Mouse (Mus musculus): ENCODE measurements around the gene Atp5j2. TPM values are rescaled to one million over a fixed set of nuclear protein-coding genes. Genes with fewer than 3 reads are reported as not detected.

Gene Atp5j2
- total and polyA plus RNA-seq, 2 experiments from 2014 or later, result 144 to 733 TPM

DNA sequence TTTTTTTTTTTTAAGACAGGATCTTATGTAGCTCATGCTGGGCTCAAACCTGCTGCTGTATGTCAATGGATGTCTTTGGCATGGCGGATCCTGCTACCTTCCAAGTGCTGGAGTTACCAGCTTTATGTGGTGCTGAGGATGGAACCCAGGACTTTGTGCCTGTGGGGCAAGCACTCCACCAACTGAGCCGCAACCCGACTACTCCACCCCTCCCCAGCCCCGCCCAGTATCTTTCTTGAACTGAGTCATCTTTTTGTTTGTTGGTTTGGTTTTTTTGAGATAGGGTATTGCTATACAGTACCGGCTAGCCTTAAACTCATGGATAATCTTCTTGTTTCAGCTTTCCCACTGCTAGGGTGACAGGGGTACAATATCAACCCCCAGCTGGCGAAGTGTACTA lies 2.4 kb downstream of the Atp5j2 start:
- no peaks in the 10 kb centered on the region for H3K27me3 ChIP-seq (ENCODE audit: insufficient read depth, low read length)
- DNase-seq (ENCODE audit: low spot score), result no peak
- no peak overlapping the region for H3K27ac ChIP-seq
- TF ChIP-seq CTCF (IDR thresholded peaks at IDR 0.05; ENCODE audit: low read depth), result no peak
- H3K36me3 ChIP-seq (ENCODE audit: insufficient read depth, low read length), result peaks cover 27% of the 10 kb centered on the region
- peaks cover 16% of the 10 kb centered on the region for H3K4me1 ChIP-seq (ENCODE audit: insufficient read depth, low read length)
- 0 out of 2 replicates have a peak overlapping the region, but pooled peaks have one; percentile 90 for H3K4me2 ChIP-seq (ENCODE audit: low read depth, low read length)
- no peak overlapping the region for H3K4me3 ChIP-seq (ENCODE audit: low read length)
- no peak for ATAC-seq
- H3K9ac ChIP-seq (replicated peaks; ENCODE audit: low read length), result no peak overlapping the region
- H3K9me3 ChIP-seq (ENCODE audit: low read length), result no peaks in the 10 kb centered on the region
- WGBS, result 96% methylated on average over 6 of the region's 6 CpGs

GRCm38 (mm10) chr5:145185244-145185643 lies 6.6 kb downstream of the Atp5j2 start:
- Histone ChIP-seq H3K36me3 (ENCODE audit: insufficient read depth, low read length) (peaks cover 56% of the 10 kb centered on the region), H3K27ac (no peak overlapping the region), H3K4me3 (ENCODE audit: low read length) (no peak overlapping the region), H3K4me1 (ENCODE audit: insufficient read depth, low read length) (peaks cover 6% of the 10 kb centered on the region), H3K9me3 (ENCODE audit: low read length) (no peaks in the 10 kb centered on the region), H3K9ac (replicated peaks; ENCODE audit: low read length) (no peak overlapping the region), H3K4me2 (ENCODE audit: low read depth, low read length) (no peak overlapping the region), H3K27me3 (ENCODE audit: insufficient read depth, low read length) (no peaks in the 10 kb centered on the region)
- DNase-seq (ENCODE audit: low spot score) (no peak), ATAC-seq (no peak)
- WGBS, result 93% methylated on average over 2 of the region's 2 CpGs
- no peak for TF ChIP-seq CTCF (IDR thresholded peaks at IDR 0.05; ENCODE audit: low read depth)

GRCm38 (mm10) chr5:145178461-145178980 lies 13.3 kb downstream of the Atp5j2 start:
- Histone ChIP-seq H3K9me3 (ENCODE audit: low read length) (no peaks in the 10 kb centered on the region), H3K9ac (replicated peaks; ENCODE audit: low read length) (no peak overlapping the region), H3K27me3 (ENCODE audit: insufficient read depth, low read length) (no peaks in the 10 kb centered on the region), H3K27ac (no peak overlapping the region), H3K4me2 (ENCODE audit: low read depth, low read length) (no peak overlapping the region), H3K4me3 (ENCODE audit: low read length) (no peak overlapping the region), H3K4me1 (ENCODE audit: insufficient read depth, low read length) (no peaks in the 10 kb centered on the region), H3K36me3 (ENCODE audit: insufficient read depth, low read length) (peaks cover 73% of the 10 kb centered on the region)
- DNase-seq (ENCODE audit: low spot score), result no peak
- WGBS, result 87% methylated on average over 18 of the region's 18 CpGs
- TF ChIP-seq CTCF (IDR thresholded peaks at IDR 0.05; ENCODE audit: low read depth), result no peak
- ATAC-seq, result no peak

GRCm38 (mm10) chr5:145167306-145167661 lies 24.6 kb downstream of the Atp5j2 start:
- peaks cover 18% of the 10 kb centered on the region for H3K36me3 ChIP-seq (ENCODE audit: insufficient read depth, low read length)
- WGBS, result under 1% methylated on average over 27 of the region's 28 CpGs
- ATAC-seq (peak; percentile 57; the same call in 1 of the 2 replicates), DNase-seq (ENCODE audit: low spot score) (no peak)
- H3K27me3 ChIP-seq (ENCODE audit: insufficient read depth, low read length), result no peaks in the 10 kb centered on the region
- TF ChIP-seq CTCF (IDR thresholded peaks at IDR 0.05; ENCODE audit: low read depth), result no peak
- peak overlapping the region; percentile 91 for H3K4me3 ChIP-seq (ENCODE audit: low read length)
- no peaks in the 10 kb centered on the region for H3K9me3 ChIP-seq (ENCODE audit: low read length)
- peak overlapping the region; percentile 85 for H3K9ac ChIP-seq (replicated peaks; ENCODE audit: low read length)
- H3K4me2 ChIP-seq (ENCODE audit: low read depth, low read length), result peak overlapping the region; percentile 93
- peak overlapping the region; percentile 74; the same call in 1 of the 2 replicates for H3K27ac ChIP-seq
- peaks cover 13% of the 10 kb centered on the region for H3K4me1 ChIP-seq (ENCODE audit: insufficient read depth, low read length)

DNA sequence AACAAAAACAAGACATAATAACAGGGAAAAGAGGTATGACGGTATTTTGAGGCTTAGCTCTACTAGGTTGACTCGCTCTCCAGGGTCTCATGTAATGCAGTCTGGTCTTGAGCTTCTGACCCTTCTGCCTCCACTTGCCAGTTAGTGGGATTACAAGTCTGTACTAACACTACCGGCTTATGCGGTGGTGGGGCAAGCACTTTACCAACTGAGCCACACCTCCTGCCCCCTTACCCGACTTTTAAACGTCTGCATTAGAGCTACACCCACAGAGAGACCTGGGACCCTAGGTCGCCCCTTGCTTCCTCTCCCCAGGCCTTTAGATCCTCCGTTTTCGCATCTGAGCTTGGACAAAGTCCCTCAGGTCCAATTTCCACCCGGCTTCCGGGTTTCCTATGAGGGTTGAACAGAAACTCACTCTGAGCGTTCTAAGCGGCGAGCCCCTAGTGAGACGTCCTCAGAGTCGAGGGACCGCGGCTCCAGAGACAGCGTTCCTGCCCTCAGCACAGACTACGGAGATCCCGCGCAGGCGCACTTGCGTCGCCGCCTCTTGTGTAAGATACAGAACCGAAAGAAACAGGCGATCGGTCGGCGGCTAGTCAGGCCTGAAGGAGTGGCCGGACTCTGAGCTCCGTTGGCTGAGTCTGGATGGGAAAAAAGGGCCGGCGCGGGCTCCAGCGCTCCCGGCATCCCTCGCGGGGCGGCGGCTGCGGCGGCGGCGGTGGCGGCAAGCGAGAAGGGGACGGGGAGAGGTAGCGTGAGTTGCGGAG lies 25.1 kb downstream of the Atp5j2 start, which contains the start of the genes Ptcd1 and Cpsf4:
Gene Ptcd1, minus strand, starts transcription at position 573 of the 770 bp plus-strand sequence.
Gene Cpsf4, plus strand, starts transcription at position 678 of the 770 bp plus-strand sequence.
- WGBS, result 1% methylated on average over 51 of the region's 51 CpGs
- 0 out of 2 replicates have a peak, but pooled peaks have one; percentile 6 for TF ChIP-seq CTCF (IDR thresholded peaks at IDR 0.05; ENCODE audit: low read depth)
- Histone ChIP-seq H3K4me3 (ENCODE audit: low read length) (peak within 1 kb of the TSS; percentile 91), H3K9me3 (ENCODE audit: low read length) (no peaks in the 10 kb centered on the region), H3K4me2 (ENCODE audit: low read depth, low read length) (peak within 1 kb of the TSS; percentile 93), H3K4me1 (ENCODE audit: insufficient read depth, low read length) (peaks cover 13% of the 10 kb centered on the region), H3K27me3 (ENCODE audit: insufficient read depth, low read length) (no peaks in the 10 kb centered on the region), H3K36me3 (ENCODE audit: insufficient read depth, low read length) (peaks cover 18% of the 10 kb centered on the region), H3K9ac (replicated peaks; ENCODE audit: low read length) (peak within 1 kb of the TSS; percentile 85), H3K27ac (peak within 1 kb of the TSS; percentile 74; the same call in 1 of the 2 replicates)
- DNase-seq (ENCODE audit: low spot score) (peak; percentile 99), ATAC-seq (peak; percentile 96)

- H3K36me3 ChIP-seq (ENCODE audit: insufficient read depth, low read length), result peaks cover 24% of the 10 kb centered on the region
- no peak for TF ChIP-seq CTCF (IDR thresholded peaks at IDR 0.05; ENCODE audit: low read depth)
- no peak for DNase-seq (ENCODE audit: low spot score)
- H3K4me3 ChIP-seq (ENCODE audit: low read length), result no peak overlapping the region
- no peak overlapping the region for H3K4me2 ChIP-seq (ENCODE audit: low read depth, low read length)
- WGBS, result 93% methylated on average over 15 of the region's 15 CpGs
- H3K27me3 ChIP-seq (ENCODE audit: insufficient read depth, low read length), result no peaks in the 10 kb centered on the region
- no peak overlapping the region for H3K9ac ChIP-seq (replicated peaks; ENCODE audit: low read length)
- ATAC-seq, result no peak
- H3K4me1 ChIP-seq (ENCODE audit: insufficient read depth, low read length), result peaks cover 13% of the 10 kb centered on the region
- no peak overlapping the region for H3K27ac ChIP-seq
- H3K9me3 ChIP-seq (ENCODE audit: low read length), result no peaks in the 10 kb centered on the region
These were observed 26.7 kb downstream of the Atp5j2 start for GRCm38 (mm10) chr5:145165184-145165583.
